Mouse (Mus musculus): ENCODE results near the gene Tmem220.

DNA sequence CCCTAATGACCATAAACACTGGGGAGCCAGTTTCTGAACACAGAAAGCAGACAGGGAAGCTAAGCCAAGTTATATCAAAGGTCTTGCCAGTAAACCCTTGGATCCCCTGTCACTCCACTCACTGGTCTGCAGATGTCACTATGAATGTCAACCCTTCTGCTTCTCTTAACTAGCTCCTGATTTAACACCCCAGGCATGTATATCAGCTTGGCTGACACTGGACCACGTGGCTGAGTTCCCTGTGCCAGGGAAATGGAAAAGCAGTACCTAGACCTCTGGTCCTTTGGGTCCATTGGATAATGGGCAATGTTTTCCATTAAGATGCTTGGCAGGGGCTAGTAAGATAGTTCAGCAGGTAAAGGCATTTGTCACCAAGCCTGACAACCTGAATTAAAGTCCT, 31.3 kb upstream of the Tmem220 start:
- no peak for TF ChIP-seq MAFK (IDR thresholded peaks at IDR 0.05; ENCODE audit: insufficient read depth, low read depth, low read length)
- no peak for TF ChIP-seq CHD2 (IDR thresholded peaks at IDR 0.05; ENCODE audit: low read depth, low read length)
- TF ChIP-seq HCFC1 (IDR thresholded peaks at IDR 0.05; ENCODE audit: borderline replicate concordance, insufficient read depth, low read length) = no peak

Data from ES-E14 (cell line).